Mouse (Mus musculus) limb, embryonic 13.5 days (tissue): ENCODE results near the gene Ripor2. TPM values are rescaled to one million over a fixed set of nuclear protein-coding genes. Genes with fewer than 3 reads are reported as not detected.

Experiments used
- ATAC-seq: fragments of 200-750 bp; cut with Nextera tagmentation; 2 replicates; pipeline ENCODE4 v1.8.0; 2017; ENCODE audit warnings: low read depth, moderate number of reproducible peaks, moderate TSS enrichment; ENCODE audit not compliant: low FRiP score
- H3K27ac ChIP-seq: fragments of 300-500 bp; sonication (generic); 2 replicates; pipeline ENCODE4 v1.5.1; 2015; ENCODE audit warnings: inconsistent platforms, mild to moderate bottlenecking, moderate library complexity
- H3K27me3 ChIP-seq: fragments of 300-500 bp; sonication (generic); 2 replicates; pipeline ENCODE4 v1.6.1; 2015; ENCODE audit warnings: mild to moderate bottlenecking, inconsistent platforms
- H3K36me3 ChIP-seq: fragments of 300-500 bp; sonication (generic); 2 replicates; pipeline ENCODE4 v1.6.1; 2015; ENCODE audit warnings: inconsistent platforms, mild to moderate bottlenecking, moderate library complexity
- H3K4me1 ChIP-seq: fragments of 300-500 bp; sonication (generic); 2 replicates; pipeline ENCODE4 v1.6.1; 2015; ENCODE audit warnings: inconsistent platforms
- H3K4me2 ChIP-seq: fragments of 300-500 bp; sonication (generic); replicated peaks from 2 replicates; pipeline ENCODE4 v1.6.1; 2015; ENCODE audit warnings: inconsistent platforms, mild to moderate bottlenecking, moderate library complexity
- H3K4me3 ChIP-seq: fragments of 300-500 bp; sonication (generic); 2 replicates; pipeline ENCODE4 v1.5.1; 2015; ENCODE audit warnings: moderate library complexity, mild to moderate bottlenecking, inconsistent platforms
- H3K9ac ChIP-seq: fragments of 300-500 bp; sonication (generic); 2 replicates; pipeline ENCODE4 v1.6.1; 2015; ENCODE audit warnings: mild to moderate bottlenecking, inconsistent platforms
- H3K9me3 ChIP-seq: fragments of 300-500 bp; sonication (generic); 2 replicates; pipeline ENCODE4 v1.6.1; 2016; ENCODE audit warnings: inconsistent platforms
- WGBS: fragments of 180-500 bp; shearing (Covaris S2); methylation state at CpG from one replicate; pipeline ENCODE4 v1.1.7; 2015; 5-methylcytosine and 5-hydroxymethylcytosine counted together
- polyA plus RNA-seq: library from polyadenylated mRNA; unstranded; fragments of >200 nt; fragmentation: Nextera tagmentation; extraction: Ambion mirVana; gene quantifications from 2 replicates; pipeline ENCODE4 v1.2.1, GENCODE M21; 2015

Gene Ripor2
- polyA plus RNA-seq, 1 experiment from 2014 or later = 4.2 TPM

DNA sequence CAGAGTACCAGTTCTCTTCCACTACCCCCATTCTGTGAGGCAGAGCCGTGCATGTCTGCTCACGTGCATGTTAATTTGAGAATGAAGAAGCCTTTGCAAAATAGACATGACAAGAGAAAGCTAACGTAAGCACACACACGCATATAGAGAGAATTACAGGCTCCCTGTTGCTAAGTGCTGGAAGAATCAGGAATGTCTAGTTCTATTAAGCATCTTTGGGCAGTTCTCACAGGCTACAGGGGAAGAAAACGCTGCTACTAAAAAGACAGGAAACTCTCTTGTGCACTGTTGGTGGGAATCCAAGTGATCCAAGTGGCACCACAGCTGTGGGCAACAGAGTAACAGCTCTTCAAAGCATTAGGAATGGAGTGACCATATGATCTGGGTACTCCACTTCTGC lies 43.1 kb downstream of the Ripor2 start:
- ATAC-seq = no peak
- Histone ChIP-seq H3K4me1 (0 out of 2 replicates have a peak, but pooled peaks cover 9% of the 10 kb centered on the region), H3K36me3 (no peaks in the 10 kb centered on the region), H3K27ac (no peak overlapping the region), H3K9me3 (no peaks in the 10 kb centered on the region), H3K9ac (no peak overlapping the region), H3K4me2 (no peak overlapping the region), H3K4me3 (no peak overlapping the region), H3K27me3 (no peaks in the 10 kb centered on the region)
- 80% methylated on average over 5 of the region's 5 CpGs for WGBS

DNA sequence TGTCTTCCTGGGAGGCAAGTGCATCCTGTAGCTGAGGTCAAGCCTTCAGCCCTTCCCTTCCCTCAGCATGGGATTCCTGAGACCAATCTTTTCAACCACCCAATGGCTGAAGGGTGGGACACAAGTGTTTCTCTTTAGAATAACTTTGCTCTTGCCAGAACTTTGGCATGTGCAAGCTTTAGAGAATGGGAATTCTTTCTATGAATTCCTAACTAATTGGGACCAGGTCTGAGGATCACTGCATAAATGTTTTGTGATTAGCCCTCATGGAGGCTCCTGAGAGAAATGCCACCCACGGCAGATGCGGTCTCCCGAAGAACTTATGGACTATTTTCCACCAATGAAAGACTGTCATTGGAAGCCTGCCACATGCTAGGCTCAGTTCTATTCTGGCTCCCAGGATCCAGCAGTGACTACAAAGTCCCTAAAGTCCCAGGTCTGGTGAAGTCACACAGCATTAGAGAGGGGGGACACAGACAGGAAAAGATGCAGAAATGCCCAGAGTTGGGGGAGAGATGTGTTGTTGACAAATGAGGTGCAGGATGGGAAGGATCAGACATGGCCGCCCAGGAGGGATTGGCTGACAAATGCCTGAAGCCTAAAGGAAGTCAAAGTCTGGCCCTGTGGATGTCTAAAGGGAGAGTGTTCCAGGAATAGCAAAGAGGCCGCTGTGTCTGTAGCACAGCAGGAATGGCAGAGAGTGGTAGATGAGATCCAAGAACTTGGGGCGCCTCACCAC lies 44.9 kb downstream of the Ripor2 start:
- Histone ChIP-seq H3K27me3 (no peaks in the 10 kb centered on the region), H3K4me1 (0 out of 2 replicates have a peak, but pooled peaks cover 4% of the 10 kb centered on the region), H3K4me3 (no peak overlapping the region), H3K9me3 (no peaks in the 10 kb centered on the region), H3K27ac (no peak overlapping the region), H3K36me3 (no peaks in the 10 kb centered on the region), H3K9ac (no peak overlapping the region), H3K4me2 (no peak overlapping the region)
- 76% methylated on average over 6 of the region's 6 CpGs for WGBS
- ATAC-seq = no peak

DNA sequence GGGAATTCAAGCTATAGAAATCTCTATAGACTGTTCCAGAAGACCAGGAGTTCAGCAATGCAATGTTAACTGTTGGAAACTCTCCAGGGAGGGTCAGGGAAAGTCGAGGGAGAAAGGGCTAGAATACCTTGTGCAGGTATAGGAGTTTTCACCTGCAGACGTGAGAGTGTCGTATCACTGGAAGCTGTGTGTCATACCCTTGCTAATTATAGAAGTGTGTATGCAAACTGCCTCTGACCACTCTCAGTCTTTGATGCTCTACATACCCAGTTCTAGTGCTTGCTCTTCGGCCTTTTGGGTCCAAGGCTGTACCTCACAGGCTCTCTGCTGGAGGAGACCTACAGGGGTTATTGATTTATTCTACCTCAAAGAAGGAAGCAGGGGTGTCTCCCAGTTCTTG lies 46.2 kb downstream of the Ripor2 start:
- Histone ChIP-seq H3K4me3 (no peak overlapping the region), H3K9ac (no peak overlapping the region), H3K4me2 (no peak overlapping the region), H3K27me3 (0 out of 2 replicates have a peak, but pooled peaks cover 3% of the 10 kb centered on the region), H3K9me3 (no peaks in the 10 kb centered on the region), H3K36me3 (no peaks in the 10 kb centered on the region), H3K27ac (no peak overlapping the region), H3K4me1 (0 out of 2 replicates have a peak, but pooled peaks cover 4% of the 10 kb centered on the region)
- 79% methylated on average over 4 of the region's 4 CpGs for WGBS
- ATAC-seq = no peak

DNA sequence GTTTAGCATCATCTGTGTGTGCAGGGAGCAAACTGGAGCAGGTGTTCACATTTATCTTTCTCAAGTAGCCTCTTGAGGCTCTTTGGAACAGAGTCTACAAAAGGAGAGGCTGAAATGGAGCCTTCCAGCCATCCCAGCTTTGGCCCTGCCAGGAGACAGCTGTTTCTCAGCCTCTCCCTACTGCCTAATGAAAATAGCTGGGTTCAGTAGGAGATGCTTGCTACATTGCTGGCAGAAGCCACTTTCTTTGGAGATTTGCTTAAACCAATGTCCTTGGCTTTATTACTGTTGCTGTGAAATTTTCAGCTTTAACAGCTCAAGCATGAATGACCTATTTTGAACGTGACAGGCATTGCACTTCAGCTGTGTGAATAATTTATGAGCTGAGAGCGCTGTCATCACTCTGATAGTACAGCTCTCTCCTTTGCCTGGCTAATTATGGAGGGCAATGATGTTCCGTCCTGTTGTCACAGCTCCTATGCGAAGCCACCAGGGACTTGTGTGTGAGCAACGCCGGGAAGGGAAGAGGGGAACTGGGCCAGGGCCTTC lies 47.2 kb downstream of the Ripor2 start:
- ATAC-seq = peak; percentile 72
- no peak overlapping the region for H3K27ac ChIP-seq
- H3K27me3 ChIP-seq = 0 out of 2 replicates have a peak, but pooled peaks cover 3% of the 10 kb centered on the region
- H3K4me2 ChIP-seq = no peak overlapping the region
- no peaks in the 10 kb centered on the region for H3K36me3 ChIP-seq
- H3K4me3 ChIP-seq = no peak overlapping the region
- 50% methylated on average over 6 of the region's 6 CpGs for WGBS
- H3K9me3 ChIP-seq = no peaks in the 10 kb centered on the region
- no peak overlapping the region for H3K9ac ChIP-seq
- 0 out of 2 replicates have a peak, but pooled peaks cover 4% of the 10 kb centered on the region for H3K4me1 ChIP-seq

DNA sequence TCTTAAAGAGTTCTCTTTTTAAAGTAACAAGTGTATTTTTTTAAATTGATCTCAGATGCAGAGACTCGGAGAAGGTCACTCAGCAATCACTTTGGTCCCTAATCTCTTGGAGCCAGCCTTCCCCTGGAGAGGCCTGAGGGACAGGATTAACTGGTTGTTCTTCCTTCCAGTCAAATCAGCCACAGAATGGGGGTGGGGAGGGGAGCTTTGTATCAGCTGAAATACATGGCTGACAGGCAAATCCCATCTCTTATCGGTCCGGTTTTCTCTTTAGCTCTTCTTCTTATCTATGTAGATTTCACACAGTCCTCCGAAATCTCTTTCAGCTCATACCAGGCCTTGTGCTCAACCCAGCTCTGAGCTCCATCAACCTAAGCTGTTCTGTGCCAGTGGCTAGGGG lies 48.4 kb downstream of the Ripor2 start:
- H3K4me2 ChIP-seq = no peak overlapping the region
- no peaks in the 10 kb centered on the region for H3K36me3 ChIP-seq
- 72% methylated on average over 4 of the region's 4 CpGs for WGBS
- no peak overlapping the region for H3K27ac ChIP-seq
- H3K4me3 ChIP-seq = no peak overlapping the region
- H3K4me1 ChIP-seq = 0 out of 2 replicates have a peak, but pooled peaks cover 4% of the 10 kb centered on the region
- ATAC-seq = no peak
- H3K9me3 ChIP-seq = no peaks in the 10 kb centered on the region
- H3K27me3 ChIP-seq = 0 out of 2 replicates have a peak, but pooled peaks cover 3% of the 10 kb centered on the region
- no peak overlapping the region for H3K9ac ChIP-seq

DNA sequence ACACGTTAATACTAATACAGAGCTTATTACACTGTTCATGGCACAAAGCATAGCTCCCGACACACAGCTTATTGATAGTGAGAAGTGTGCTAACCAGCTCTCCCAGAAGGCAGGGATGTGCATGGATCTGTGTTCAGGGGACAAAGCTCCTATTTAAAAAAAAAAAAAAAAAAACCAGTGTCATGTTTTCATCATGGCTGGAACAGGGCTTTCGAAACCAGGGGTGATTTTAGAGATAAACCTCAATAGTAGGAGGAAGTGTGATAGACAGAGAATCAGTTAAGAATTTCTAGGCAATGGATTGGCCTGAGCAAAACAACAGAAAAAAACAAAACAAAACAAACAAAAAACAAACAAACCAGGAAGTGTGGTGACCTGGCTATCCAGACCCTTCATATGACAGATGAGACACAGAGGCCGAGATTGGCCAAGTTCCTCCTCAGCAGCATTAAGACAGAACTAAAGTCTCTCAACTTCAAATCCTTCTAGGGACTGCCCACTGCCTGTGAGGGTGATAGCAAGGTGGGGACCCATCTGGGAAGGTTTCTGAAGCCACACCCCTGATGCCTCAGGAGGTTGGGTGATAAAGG lies 51.1 kb downstream of the Ripor2 start:
- no peak overlapping the region for H3K27ac ChIP-seq
- H3K9ac ChIP-seq = no peak overlapping the region
- no peak for ATAC-seq
- peaks cover 3% of the 10 kb centered on the region for H3K4me1 ChIP-seq
- 63% methylated on average over 4 of the region's 4 CpGs for WGBS
- no peak overlapping the region for H3K4me2 ChIP-seq
- H3K4me3 ChIP-seq = no peak overlapping the region
- H3K27me3 ChIP-seq = peaks cover 19% of the 10 kb centered on the region
- no peaks in the 10 kb centered on the region for H3K9me3 ChIP-seq
- no peaks in the 10 kb centered on the region for H3K36me3 ChIP-seq

DNA sequence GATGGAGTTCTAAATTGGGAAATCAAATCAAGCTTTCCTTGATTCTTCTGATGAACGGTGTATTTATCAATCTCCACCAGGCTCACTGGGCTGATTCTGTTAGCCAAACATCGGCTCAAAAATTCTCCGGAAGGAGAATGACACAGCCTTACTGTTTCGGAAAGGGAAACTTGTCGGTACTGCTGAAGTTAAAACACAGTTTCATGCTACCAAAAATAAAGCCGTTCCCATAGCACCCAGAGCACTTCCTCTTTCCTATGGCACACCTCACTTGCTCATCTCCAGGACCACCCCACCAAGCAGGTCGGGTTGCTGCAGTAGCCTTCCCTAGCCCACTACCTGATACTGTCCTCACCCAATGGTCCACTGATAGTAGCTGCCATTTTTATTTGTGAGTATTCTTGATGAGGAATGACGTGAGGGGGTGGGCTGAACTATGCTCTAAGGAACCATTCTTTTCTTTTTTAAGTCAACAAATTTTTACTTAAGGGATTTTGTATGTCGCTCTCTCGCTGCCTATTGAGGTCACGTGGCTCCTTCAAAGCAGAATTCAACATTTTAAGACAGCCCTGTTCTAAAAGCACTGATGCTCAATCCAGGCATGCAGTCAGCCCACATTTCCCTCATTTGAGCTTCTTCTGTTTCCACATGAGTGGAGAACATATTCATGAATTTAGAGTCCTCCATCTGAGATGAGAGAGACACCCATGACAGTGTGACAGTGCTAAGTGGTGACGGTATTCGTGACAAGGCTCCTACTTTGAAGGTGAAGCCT lies 52.5 kb downstream of the Ripor2 start:
- Histone ChIP-seq H3K27me3 (peaks cover 33% of the 10 kb centered on the region), H3K4me2 (no peak overlapping the region), H3K36me3 (no peaks in the 10 kb centered on the region), H3K9ac (no peak overlapping the region), H3K27ac (no peak overlapping the region), H3K4me1 (peaks cover 15% of the 10 kb centered on the region), H3K9me3 (no peaks in the 10 kb centered on the region), H3K4me3 (no peak overlapping the region)
- WGBS = 86% methylated on average over 13 of the region's 13 CpGs
- no peak for ATAC-seq

DNA sequence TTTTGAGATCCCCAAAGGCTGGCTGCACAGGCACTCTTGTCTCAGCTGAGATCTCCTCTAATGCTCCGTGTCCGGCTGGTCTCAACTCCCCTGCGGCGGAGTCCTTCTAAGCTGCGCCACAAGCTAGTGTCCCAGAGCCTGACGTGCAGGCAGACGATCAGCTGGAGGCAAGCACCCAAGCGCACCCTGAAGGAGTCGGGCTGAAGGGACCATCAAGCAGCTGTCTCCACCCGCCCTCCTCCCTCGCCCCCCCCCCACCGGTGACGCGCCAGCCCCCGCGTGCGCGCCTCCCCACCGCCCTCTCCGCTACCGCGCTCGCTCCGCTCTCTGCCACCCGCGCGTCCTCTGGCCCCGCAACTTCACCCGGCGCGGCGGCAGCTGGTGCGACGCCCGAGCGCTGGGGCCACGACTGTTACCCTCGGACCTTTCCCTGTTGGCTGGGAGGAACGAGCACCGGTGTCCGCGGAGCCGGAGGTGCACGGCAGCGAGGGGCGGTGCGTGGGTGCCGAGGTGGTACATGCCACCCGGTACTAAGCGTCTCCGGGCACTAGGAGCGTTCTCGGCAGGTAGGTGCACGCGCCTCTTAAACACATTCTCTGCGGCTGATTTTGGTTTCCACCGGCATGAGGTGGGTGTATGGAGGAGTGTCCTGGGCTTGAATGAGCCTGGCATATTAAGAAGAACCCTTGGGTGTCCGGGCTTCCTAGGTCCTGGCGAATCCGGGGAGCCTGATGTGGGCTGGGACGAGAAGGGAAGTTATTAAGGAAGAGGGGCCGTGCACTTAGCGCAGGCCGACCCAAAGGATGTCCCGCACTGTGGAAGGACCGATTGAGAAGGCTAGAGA lies 56.6 kb downstream of the Ripor2 start:
- peak overlapping the region; percentile 62 for H3K4me3 ChIP-seq

DNA sequence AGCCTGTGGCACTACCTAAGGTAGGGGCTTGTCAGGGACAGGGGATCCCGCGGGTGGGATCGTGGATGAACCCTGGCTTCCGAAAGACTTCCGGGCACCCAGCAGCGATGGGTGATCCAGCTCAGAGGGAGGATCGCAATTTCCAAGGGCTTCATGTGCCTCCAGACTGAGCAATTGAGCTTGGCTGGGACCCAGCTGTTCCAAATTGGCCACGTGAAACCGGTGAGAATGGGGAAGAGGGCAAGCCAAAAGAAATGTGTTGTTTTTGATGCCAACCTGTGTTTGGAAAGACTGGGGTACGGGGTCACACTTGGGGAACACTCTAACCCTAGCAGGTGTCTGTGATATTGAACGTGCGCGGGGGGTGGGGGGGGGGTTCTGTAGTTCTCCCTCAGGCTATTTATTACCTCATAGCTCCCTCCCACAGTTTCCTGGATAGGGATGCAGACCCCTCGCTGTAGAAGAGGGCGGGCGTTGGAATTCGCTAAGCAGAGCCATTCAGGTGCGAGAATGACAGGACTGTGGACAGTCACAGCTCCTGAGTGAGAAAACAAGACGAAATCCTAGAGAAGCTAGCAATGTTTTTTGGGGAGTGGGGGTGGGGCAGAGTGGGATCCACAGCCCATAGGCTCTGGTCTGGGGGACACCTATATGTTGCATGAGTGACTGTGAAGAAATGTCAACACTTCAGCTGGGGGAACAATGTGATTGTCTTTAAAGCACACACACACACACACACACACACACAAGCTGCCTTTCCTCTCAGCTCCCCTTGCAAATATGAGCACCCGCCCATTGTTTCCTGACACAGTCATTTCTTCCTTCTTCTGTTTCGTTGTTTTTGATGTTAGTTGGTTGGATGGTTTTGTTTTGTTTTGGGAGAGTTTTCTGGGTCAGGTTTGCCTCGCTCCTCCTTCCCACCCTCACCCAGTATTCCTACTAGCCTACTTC lies 57.5 kb downstream of the Ripor2 start:
- Histone ChIP-seq H3K4me2 (peak overlapping the region; percentile 100), H3K4me3 (peak overlapping the region; percentile 62), H3K27me3 (peaks cover 51% of the 10 kb centered on the region), H3K36me3 (no peaks in the 10 kb centered on the region), H3K9ac (peak overlapping the region; percentile 72), H3K9me3 (no peaks in the 10 kb centered on the region), H3K4me1 (peaks cover 18% of the 10 kb centered on the region), H3K27ac (no peak overlapping the region)
- 13% methylated on average over 22 of the region's 22 CpGs for WGBS
- ATAC-seq = peak; percentile 37; the same call in 1 of the 2 replicates

More for the DNA sequence above, 56.6 kb downstream of the Ripor2 start:
- Histone ChIP-seq H3K27me3 (peaks cover 48% of the 10 kb centered on the region), H3K36me3 (no peaks in the 10 kb centered on the region), H3K9me3 (no peaks in the 10 kb centered on the region), H3K4me1 (peaks cover 18% of the 10 kb centered on the region), H3K27ac (no peak overlapping the region), H3K4me2 (peak overlapping the region; percentile 100), H3K9ac (peak overlapping the region; percentile 72)
- under 1% methylated on average over 55 of the region's 66 CpGs for WGBS
- ATAC-seq = peak; percentile 51

DNA sequence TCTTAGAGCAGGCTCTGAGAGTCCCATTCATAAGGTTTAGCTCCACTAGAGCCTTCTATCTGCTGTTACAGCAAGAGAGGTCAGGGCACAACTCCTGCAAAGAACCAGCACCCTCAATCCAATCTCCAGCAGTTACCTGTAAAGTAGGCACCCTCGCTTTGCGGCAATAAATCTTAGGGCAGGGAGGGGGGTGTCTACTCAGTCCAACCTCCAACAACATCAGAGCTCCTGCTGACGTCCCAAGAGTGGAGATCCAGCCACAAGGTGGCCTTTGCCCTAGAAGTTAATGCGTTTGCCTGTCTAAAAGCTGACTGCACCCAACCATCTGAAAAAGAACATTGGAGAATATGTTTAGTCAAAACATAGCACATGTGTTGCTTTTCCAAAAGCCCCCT lies 58.2 kb downstream of the Ripor2 start:
- no peaks in the 10 kb centered on the region for H3K36me3 ChIP-seq
- peaks cover 51% of the 10 kb centered on the region for H3K27me3 ChIP-seq
- no peak for ATAC-seq
- WGBS = 56% methylated on average over 4 of the region's 4 CpGs
- H3K4me3 ChIP-seq = no peak overlapping the region
- H3K9ac ChIP-seq = no peak overlapping the region
- no peak overlapping the region for H3K4me2 ChIP-seq
- peaks cover 18% of the 10 kb centered on the region for H3K4me1 ChIP-seq
- no peak overlapping the region for H3K27ac ChIP-seq
- no peaks in the 10 kb centered on the region for H3K9me3 ChIP-seq
